Mouse (Mus musculus): ENCODE data around the gene Hopx. TPM values are rescaled to one million over a fixed set of nuclear protein-coding genes. Genes with fewer than 3 reads are reported as not detected.

Hopx gene
- polyA plus RNA-seq, 1 experiment from 2014 or later: 6.7 TPM

GRCm38 (mm10) chr5:77092531-77092930 lies 22.4 kb downstream of the Hopx start:
- H3K9me3 ChIP-seq (ENCODE audit: control insufficient read depth, low read length): no peaks in the 10 kb centered on the region
- no peak for ATAC-seq (replicated peaks; ENCODE audit: low FRiP score, low TSS enrichment, low read depth)
- 69% methylated on average over 5 of the region's 5 CpGs for WGBS
- DNase-seq (ENCODE audit: low spot score): no peak
- no peak overlapping the region for H3K27ac ChIP-seq (ENCODE audit: low read depth)
- no peak overlapping the region for H3K4me3 ChIP-seq (ENCODE audit: low read depth, low read length)
- no peaks in the 10 kb centered on the region for H3K27me3 ChIP-seq (replicated peaks; ENCODE audit: control insufficient read depth, insufficient read depth, low read length)
- no peak overlapping the region for H3K9ac ChIP-seq (ENCODE audit: low read length)
- H3K4me1 ChIP-seq (replicated peaks; ENCODE audit: control insufficient read depth, insufficient read depth, low read length): peaks cover 3% of the 10 kb centered on the region; the same call in 1 of the 2 replicates
- H3K36me3 ChIP-seq (ENCODE audit: control insufficient read depth, insufficient read depth, low read length): no peaks in the 10 kb centered on the region
- peak overlapping the region; percentile 99 for H3K4me2 ChIP-seq (ENCODE audit: low read length)

- H3K4me1 ChIP-seq (replicated peaks; ENCODE audit: control insufficient read depth, insufficient read depth, low read length): peaks cover 3% of the 10 kb centered on the region; the same call in 1 of the 2 replicates
- no peak overlapping the region for H3K9ac ChIP-seq (ENCODE audit: low read length)
- DNase-seq (ENCODE audit: low spot score): no peak
- H3K4me3 ChIP-seq (ENCODE audit: low read depth, low read length): no peak overlapping the region
- H3K36me3 ChIP-seq (ENCODE audit: control insufficient read depth, insufficient read depth, low read length): no peaks in the 10 kb centered on the region
- WGBS: 73% methylated on average over 3 of the region's 3 CpGs
- no peak overlapping the region for H3K4me2 ChIP-seq (ENCODE audit: low read length)
- ATAC-seq (replicated peaks; ENCODE audit: low FRiP score, low TSS enrichment, low read depth): no peak
- no peaks in the 10 kb centered on the region for H3K27me3 ChIP-seq (replicated peaks; ENCODE audit: control insufficient read depth, insufficient read depth, low read length)
- H3K27ac ChIP-seq (ENCODE audit: low read depth): no peak overlapping the region
- H3K9me3 ChIP-seq (ENCODE audit: control insufficient read depth, low read length): no peaks in the 10 kb centered on the region
Measured at GRCm38 (mm10) chr5:77091923-77092322, 23.0 kb downstream of the Hopx start.

GRCm38 (mm10) chr5:77090521-77091096 lies 24.3 kb downstream of the Hopx start:
- no peaks in the 10 kb centered on the region for H3K9me3 ChIP-seq (ENCODE audit: control insufficient read depth, low read length)
- no peaks in the 10 kb centered on the region for H3K36me3 ChIP-seq (ENCODE audit: control insufficient read depth, insufficient read depth, low read length)
- no peak overlapping the region for H3K4me2 ChIP-seq (ENCODE audit: low read length)
- no peak for ATAC-seq (replicated peaks; ENCODE audit: low FRiP score, low TSS enrichment, low read depth)
- no peak overlapping the region for H3K9ac ChIP-seq (ENCODE audit: low read length)
- peaks cover 3% of the 10 kb centered on the region; the same call in 1 of the 2 replicates for H3K4me1 ChIP-seq (replicated peaks; ENCODE audit: control insufficient read depth, insufficient read depth, low read length)
- no peaks in the 10 kb centered on the region for H3K27me3 ChIP-seq (replicated peaks; ENCODE audit: control insufficient read depth, insufficient read depth, low read length)
- DNase-seq (ENCODE audit: low spot score): no peak
- no peak overlapping the region for H3K27ac ChIP-seq (ENCODE audit: low read depth)
- H3K4me3 ChIP-seq (ENCODE audit: low read depth, low read length): no peak overlapping the region
- 69% methylated on average over 5 of the region's 5 CpGs for WGBS

- no peak for DNase-seq (ENCODE audit: low spot score)
- H3K4me2 ChIP-seq (ENCODE audit: low read length): no peak overlapping the region
- no peaks in the 10 kb centered on the region for H3K36me3 ChIP-seq (ENCODE audit: control insufficient read depth, insufficient read depth, low read length)
- H3K4me3 ChIP-seq (ENCODE audit: low read depth, low read length): no peak overlapping the region
- H3K9ac ChIP-seq (ENCODE audit: low read length): no peak overlapping the region
- H3K9me3 ChIP-seq (ENCODE audit: control insufficient read depth, low read length): no peaks in the 10 kb centered on the region
- WGBS: 84% methylated on average over 8 of the region's 8 CpGs
- ATAC-seq (replicated peaks; ENCODE audit: low FRiP score, low TSS enrichment, low read depth): no peak
- H3K4me1 ChIP-seq (replicated peaks; ENCODE audit: control insufficient read depth, insufficient read depth, low read length): no peaks in the 10 kb centered on the region
- no peak overlapping the region for H3K27ac ChIP-seq (ENCODE audit: low read depth)
- no peaks in the 10 kb centered on the region for H3K27me3 ChIP-seq (replicated peaks; ENCODE audit: control insufficient read depth, insufficient read depth, low read length)
Measured at GRCm38 (mm10) chr5:77089901-77090300, 25.0 kb downstream of the Hopx start.

GRCm38 (mm10) chr5:77089294-77089693 lies 25.6 kb downstream of the Hopx start:
- no peak overlapping the region for H3K4me3 ChIP-seq (ENCODE audit: low read depth, low read length)
- H3K9ac ChIP-seq (ENCODE audit: low read length): no peak overlapping the region
- no peak overlapping the region for H3K27ac ChIP-seq (ENCODE audit: low read depth)
- H3K9me3 ChIP-seq (ENCODE audit: control insufficient read depth, low read length): no peaks in the 10 kb centered on the region
- no peaks in the 10 kb centered on the region for H3K36me3 ChIP-seq (ENCODE audit: control insufficient read depth, insufficient read depth, low read length)
- H3K4me1 ChIP-seq (replicated peaks; ENCODE audit: control insufficient read depth, insufficient read depth, low read length): no peaks in the 10 kb centered on the region
- WGBS: 81% methylated on average over 1 of the region's 1 CpGs
- ATAC-seq (replicated peaks; ENCODE audit: low FRiP score, low TSS enrichment, low read depth): no peak; the same call in 1 of the 2 replicates
- H3K27me3 ChIP-seq (replicated peaks; ENCODE audit: control insufficient read depth, insufficient read depth, low read length): no peaks in the 10 kb centered on the region
- DNase-seq (ENCODE audit: low spot score): peak; percentile 80
- H3K4me2 ChIP-seq (ENCODE audit: low read length): no peak overlapping the region

- no peak for DNase-seq (ENCODE audit: low spot score)
- H3K9ac ChIP-seq (ENCODE audit: low read length): no peak overlapping the region
- no peak overlapping the region for H3K27ac ChIP-seq (ENCODE audit: low read depth)
- no peak overlapping the region for H3K4me2 ChIP-seq (ENCODE audit: low read length)
- H3K4me1 ChIP-seq (replicated peaks; ENCODE audit: control insufficient read depth, insufficient read depth, low read length): no peaks in the 10 kb centered on the region
- WGBS: 80% methylated on average over 3 of the region's 3 CpGs
- H3K36me3 ChIP-seq (ENCODE audit: control insufficient read depth, insufficient read depth, low read length): no peaks in the 10 kb centered on the region
- no peak for ATAC-seq (replicated peaks; ENCODE audit: low FRiP score, low TSS enrichment, low read depth)
- H3K9me3 ChIP-seq (ENCODE audit: control insufficient read depth, low read length): no peaks in the 10 kb centered on the region
- no peak overlapping the region for H3K4me3 ChIP-seq (ENCODE audit: low read depth, low read length)
- no peaks in the 10 kb centered on the region for H3K27me3 ChIP-seq (replicated peaks; ENCODE audit: control insufficient read depth, insufficient read depth, low read length)
Measured at GRCm38 (mm10) chr5:77087122-77087521, 27.8 kb downstream of the Hopx start.

- Histone ChIP-seq H3K9ac (ENCODE audit: low read length) (no peak overlapping the region), H3K4me3 (ENCODE audit: low read depth, low read length) (no peak overlapping the region), H3K36me3 (ENCODE audit: control insufficient read depth, insufficient read depth, low read length) (no peaks in the 10 kb centered on the region), H3K9me3 (ENCODE audit: control insufficient read depth, low read length) (no peaks in the 10 kb centered on the region), H3K4me1 (replicated peaks; ENCODE audit: control insufficient read depth, insufficient read depth, low read length) (no peaks in the 10 kb centered on the region), H3K27me3 (replicated peaks; ENCODE audit: control insufficient read depth, insufficient read depth, low read length) (no peaks in the 10 kb centered on the region), H3K4me2 (ENCODE audit: low read length) (no peak overlapping the region), H3K27ac (ENCODE audit: low read depth) (no peak overlapping the region)
- ATAC-seq (replicated peaks; ENCODE audit: low FRiP score, low TSS enrichment, low read depth) (no peak), DNase-seq (ENCODE audit: low spot score) (no peak)
- 83% methylated on average over 7 of the region's 7 CpGs for WGBS
Measured at GRCm38 (mm10) chr5:77086541-77086940, 28.4 kb downstream of the Hopx start.

- H3K4me2 ChIP-seq (ENCODE audit: low read length): no peak overlapping the region
- ATAC-seq (replicated peaks; ENCODE audit: low FRiP score, low TSS enrichment, low read depth): no peak
- no peak overlapping the region for H3K9ac ChIP-seq (ENCODE audit: low read length)
- H3K4me1 ChIP-seq (replicated peaks; ENCODE audit: control insufficient read depth, insufficient read depth, low read length): no peaks in the 10 kb centered on the region
- H3K4me3 ChIP-seq (ENCODE audit: low read depth, low read length): no peak overlapping the region
- 62% methylated on average over 10 of the region's 10 CpGs for WGBS
- H3K36me3 ChIP-seq (ENCODE audit: control insufficient read depth, insufficient read depth, low read length): no peaks in the 10 kb centered on the region
- DNase-seq (ENCODE audit: low spot score): no peak
- no peak overlapping the region for H3K27ac ChIP-seq (ENCODE audit: low read depth)
- no peaks in the 10 kb centered on the region for H3K27me3 ChIP-seq (replicated peaks; ENCODE audit: control insufficient read depth, insufficient read depth, low read length)
- no peaks in the 10 kb centered on the region for H3K9me3 ChIP-seq (ENCODE audit: control insufficient read depth, low read length)
Measured at GRCm38 (mm10) chr5:77085753-77086450, 29.0 kb downstream of the Hopx start.

GRCm38 (mm10) chr5:77084418-77084817 lies 30.5 kb downstream of the Hopx start:
- H3K9ac ChIP-seq (ENCODE audit: low read length): no peak overlapping the region
- no peaks in the 10 kb centered on the region for H3K36me3 ChIP-seq (ENCODE audit: control insufficient read depth, insufficient read depth, low read length)
- H3K4me2 ChIP-seq (ENCODE audit: low read length): no peak overlapping the region
- H3K4me3 ChIP-seq (ENCODE audit: low read depth, low read length): no peak overlapping the region
- ATAC-seq (replicated peaks; ENCODE audit: low FRiP score, low TSS enrichment, low read depth) (no peak), DNase-seq (ENCODE audit: low spot score) (no peak)
- no peaks in the 10 kb centered on the region for H3K9me3 ChIP-seq (ENCODE audit: control insufficient read depth, low read length)
- H3K27ac ChIP-seq (ENCODE audit: low read depth): no peak overlapping the region
- no peaks in the 10 kb centered on the region for H3K4me1 ChIP-seq (replicated peaks; ENCODE audit: control insufficient read depth, insufficient read depth, low read length)
- no peaks in the 10 kb centered on the region for H3K27me3 ChIP-seq (replicated peaks; ENCODE audit: control insufficient read depth, insufficient read depth, low read length)
- 95% methylated on average over 4 of the region's 4 CpGs for whole genome bisulfite sequencing
